ENCODE assay signal across 9 mouse cellular contexts in genomic region chr11:75015453-75015871, GRCm38 (mm10).
DNase-seq lines count a peak whose midpoint lies in the region; ATAC-seq and TF ChIP-seq lines count a peak whose summit lies in the region.
"Had no signal": no experiment of that assay in that cellular context is flagged by ENCODE, and none has a peak within 500 bp of the region (broad histone marks: within the 10 kb centered on the region; RNA-seq: fewer than 3 reads in every experiment).

No protein-coding gene starts in this region.

- H3K27ac ChIP-seq in kidney, postnatal 0 days, result peak overlapping the region; percentile 57; the same call in 1 of the 2 replicates
- peak overlapping the region; percentile 6 for H3K27ac ChIP-seq in brown adipose tissue, adult 24 weeks (replicated peaks; ENCODE audit: low read depth, low read length)
- H3K27ac ChIP-seq in forebrain, embryonic 14.5 days (ENCODE audit: low read depth, low read length), result peak overlapping the region; percentile 39; the same call in 1 of the 2 replicates
- peak overlapping the region; percentile 52; the same call in 1 of the 2 replicates for H3K27ac ChIP-seq in hindbrain, postnatal 0 days
- H3K27ac ChIP-seq in stomach, embryonic 14.5 days (ENCODE audit: low read length), result peak overlapping the region; percentile 91
- H3K27ac ChIP-seq: neural tube, embryonic 12.5 days had no signal

- no peak overlapping the region for H3K9ac ChIP-seq in kidney, postnatal 0 days (ENCODE audit: low read depth, low read length)
- peak overlapping the region; percentile 13; the same call in 1 of the 2 replicates for H3K9ac ChIP-seq in forebrain, embryonic 14.5 days (ENCODE audit: low read length)
- no peak overlapping the region for H3K9ac ChIP-seq in hindbrain, postnatal 0 days (replicated peaks; ENCODE audit: low read length)
- H3K9ac ChIP-seq in stomach, embryonic 14.5 days (replicated peaks; ENCODE audit: low read depth, low read length), result no peak overlapping the region
- H3K9ac ChIP-seq: neural tube, embryonic 12.5 days had no signal

- DNase-seq in kidney, postnatal 0 days (ENCODE audit: low spot score), result no peak
- no peak for DNase-seq in kidney, postnatal 36 days
- no peak for DNase-seq in forebrain, embryonic 14.5 days (ENCODE audit: low spot score)
- DNase-seq in hindbrain, postnatal 0 days (ENCODE audit: low spot score), result peak; percentile 31
- DNase-seq in embryo, embryonic 11 days, result no peak
- DNase-seq in spleen, adult 18-20 months, result no peak

- no peak for TF ChIP-seq CTCF in kidney, postnatal 0 days (IDR thresholded peaks at IDR 0.05; ENCODE audit: low read depth)
- TF ChIP-seq CTCF in hindbrain, postnatal 0 days (IDR thresholded peaks at IDR 0.05; ENCODE audit: low read depth), result no peak

- H3K4me2 ChIP-seq in kidney, postnatal 0 days (ENCODE audit: low read length), result no peak overlapping the region
- no peak overlapping the region for H3K4me2 ChIP-seq in forebrain, embryonic 14.5 days (ENCODE audit: low read length)
- no peak overlapping the region for H3K4me2 ChIP-seq in hindbrain, postnatal 0 days (ENCODE audit: low read depth, low read length)
- no peak overlapping the region for H3K4me2 ChIP-seq in stomach, embryonic 14.5 days (replicated peaks; ENCODE audit: low read depth, low read length)
- H3K4me2 ChIP-seq: neural tube, embryonic 12.5 days had no signal

- H3K27me3 ChIP-seq in kidney, postnatal 0 days (ENCODE audit: insufficient read depth, low read length), result no peaks in the 10 kb centered on the region
- H3K27me3 ChIP-seq in forebrain, embryonic 14.5 days (replicated peaks; ENCODE audit: control insufficient read depth, insufficient read depth, low read length), result no peaks in the 10 kb centered on the region
- no peaks in the 10 kb centered on the region for H3K27me3 ChIP-seq in hindbrain, postnatal 0 days (ENCODE audit: insufficient read depth, low read length)
- H3K27me3 ChIP-seq in stomach, embryonic 14.5 days (ENCODE audit: control insufficient read depth, insufficient read depth, low read length), result no peaks in the 10 kb centered on the region
- H3K27me3 ChIP-seq: neural tube, embryonic 12.5 days had no signal

- H3K4me3 ChIP-seq in kidney, postnatal 0 days (replicated peaks; ENCODE audit: low read depth, low read length), result no peak overlapping the region
- H3K4me3 ChIP-seq in brown adipose tissue, adult 24 weeks (ENCODE audit: insufficient read depth, low read depth, low read length), result no peak overlapping the region
- H3K4me3 ChIP-seq in forebrain, embryonic 14.5 days (ENCODE audit: low read depth, low read length), result no peak overlapping the region
- no peak overlapping the region for H3K4me3 ChIP-seq in hindbrain, postnatal 0 days (ENCODE audit: low read length)
- H3K4me3 ChIP-seq in stomach, embryonic 14.5 days (ENCODE audit: low read depth, low read length), result no peak overlapping the region
- H3K4me3 ChIP-seq: neural tube, embryonic 12.5 days had no signal

- no peaks in the 10 kb centered on the region for H3K36me3 ChIP-seq in kidney, postnatal 0 days (ENCODE audit: insufficient read depth, low read length)
- no peaks in the 10 kb centered on the region for H3K36me3 ChIP-seq in forebrain, embryonic 14.5 days (ENCODE audit: control insufficient read depth, insufficient read depth, low read length)
- no peaks in the 10 kb centered on the region for H3K36me3 ChIP-seq in hindbrain, postnatal 0 days (ENCODE audit: insufficient read depth, low read length)
- no peaks in the 10 kb centered on the region for H3K36me3 ChIP-seq in stomach, embryonic 14.5 days (ENCODE audit: control insufficient read depth, insufficient read depth, low read length)
- H3K36me3 ChIP-seq: neural tube, embryonic 12.5 days had no signal

- ATAC-seq in kidney, postnatal 0 days (replicated peaks; ENCODE audit: low FRiP score, low read depth), result no peak
- ATAC-seq in forebrain, embryonic 14.5 days, result no peak
- no peak for ATAC-seq in hindbrain, postnatal 0 days
- no peak for ATAC-seq in stomach, embryonic 14.5 days (ENCODE audit: insufficient number of reproducible peaks, insufficient read depth, low FRiP score, low read depth)

- WGBS in kidney, postnatal 0 days, result 74% methylated on average over 7 of the region's 7 CpGs
- 60% methylated on average over 7 of the region's 7 CpGs for WGBS in forebrain, embryonic 14.5 days
- WGBS in hindbrain, postnatal 0 days, result 32% methylated on average over 7 of the region's 7 CpGs
- 53% methylated on average over 7 of the region's 7 CpGs for WGBS in stomach, embryonic 14.5 days

- H3K9me3 ChIP-seq in kidney, postnatal 0 days (replicated peaks; ENCODE audit: low read length), result no peaks in the 10 kb centered on the region
- H3K9me3 ChIP-seq in forebrain, embryonic 14.5 days (replicated peaks; ENCODE audit: control insufficient read depth, low read length), result no peaks in the 10 kb centered on the region
- no peaks in the 10 kb centered on the region for H3K9me3 ChIP-seq in hindbrain, postnatal 0 days (ENCODE audit: low read length)
- no peaks in the 10 kb centered on the region for H3K9me3 ChIP-seq in stomach, embryonic 14.5 days (ENCODE audit: control insufficient read depth, low read depth, low read length)
- H3K9me3 ChIP-seq: neural tube, embryonic 12.5 days had no signal

- peaks cover 10% of the 10 kb centered on the region; the same call in 1 of the 2 replicates for H3K4me1 ChIP-seq in kidney, postnatal 0 days (replicated peaks; ENCODE audit: insufficient read depth, low read length)
- peaks cover 29% of the 10 kb centered on the region for H3K4me1 ChIP-seq in brown adipose tissue, adult 24 weeks (ENCODE audit: control insufficient read depth, insufficient read depth, insufficient read length, low read length)
- peaks cover 19% of the 10 kb centered on the region for H3K4me1 ChIP-seq in forebrain, embryonic 14.5 days (ENCODE audit: control insufficient read depth, insufficient read depth, low read length)
- peaks cover 24% of the 10 kb centered on the region for H3K4me1 ChIP-seq in hindbrain, postnatal 0 days (ENCODE audit: insufficient read depth, low read length)
- H3K4me1 ChIP-seq in stomach, embryonic 14.5 days (ENCODE audit: control insufficient read depth, insufficient read depth, low read length), result peaks cover 49% of the 10 kb centered on the region; the same call in 1 of the 2 replicates

Comparison
In these comparisons a context has a peak if more than half of its experiments do, and no peak if none do; other contexts are left out.
1. H3K27ac ChIP-seq: peak in every context shown above with its lines; median percentile 91 in stomach, embryonic 14.5 days; 57 in kidney, postnatal 0 days; 52 in hindbrain, postnatal 0 days; 39 in forebrain, embryonic 14.5 days; 6 in brown adipose tissue, adult 24 weeks.